Mouse (Mus musculus) brain, adult 2 months (tissue): ENCODE data around the gene Bhmt.

Experiments
- DNase-seq: peaks from one replicate; pipeline ENCODE4 v3.0.0; 2011; ENCODE audit warnings: low read depth, low spot score

Gene Bhmt

GRCm38 (mm10) chr13:93637282-93638245 lies at the start of gene Bhmt:
Gene Bhmt, minus strand, starts transcription at chr13:93637961.
- DNase-seq: no peak

DNA sequence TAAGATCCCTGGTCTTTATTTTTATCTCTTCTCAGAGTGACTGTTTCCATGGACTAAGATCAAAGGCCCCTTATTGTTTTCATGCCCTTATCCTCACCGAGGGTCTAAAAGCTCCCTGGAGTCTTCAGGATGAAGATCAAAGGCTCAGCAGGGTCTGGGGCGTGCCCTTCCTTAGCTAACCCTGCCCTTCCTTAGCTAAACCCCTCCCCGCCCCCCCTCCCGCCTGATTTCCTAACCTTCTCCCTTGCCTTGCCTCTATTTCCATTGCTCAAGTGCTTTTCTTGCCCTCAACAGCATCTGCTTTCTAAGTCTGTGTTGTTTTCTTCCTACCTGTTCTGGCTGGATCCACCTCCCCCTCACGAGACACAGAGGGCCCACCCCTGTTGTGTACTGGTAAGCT lies 49.6 kb upstream of the Bhmt start:
- DNase-seq: no peak

- no peak for DNase-seq
These were observed 47.5 kb upstream of the Bhmt start for GRCm38 (mm10) chr13:93685226-93685625.

DNA sequence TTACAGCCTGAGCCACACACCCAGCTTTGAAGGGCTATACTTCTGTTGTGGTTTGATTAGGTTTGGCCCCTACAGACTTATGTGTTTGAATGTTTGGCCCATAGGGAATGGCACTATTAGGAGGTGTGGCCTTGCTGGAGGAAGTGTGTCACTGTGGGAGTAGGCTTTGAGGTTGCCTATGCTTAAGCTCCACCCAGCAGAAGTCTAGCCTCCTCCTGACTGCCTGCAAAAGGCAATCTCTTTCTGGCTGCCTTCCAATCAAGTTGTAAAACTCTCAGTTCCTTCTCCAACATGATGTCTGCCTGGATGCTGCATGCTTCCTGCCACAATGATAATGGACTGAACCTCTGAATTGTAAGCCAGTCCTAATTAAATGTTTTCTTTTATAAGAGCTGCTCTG lies 45.6 kb upstream of the Bhmt start:
- DNase-seq: no peak

DNA sequence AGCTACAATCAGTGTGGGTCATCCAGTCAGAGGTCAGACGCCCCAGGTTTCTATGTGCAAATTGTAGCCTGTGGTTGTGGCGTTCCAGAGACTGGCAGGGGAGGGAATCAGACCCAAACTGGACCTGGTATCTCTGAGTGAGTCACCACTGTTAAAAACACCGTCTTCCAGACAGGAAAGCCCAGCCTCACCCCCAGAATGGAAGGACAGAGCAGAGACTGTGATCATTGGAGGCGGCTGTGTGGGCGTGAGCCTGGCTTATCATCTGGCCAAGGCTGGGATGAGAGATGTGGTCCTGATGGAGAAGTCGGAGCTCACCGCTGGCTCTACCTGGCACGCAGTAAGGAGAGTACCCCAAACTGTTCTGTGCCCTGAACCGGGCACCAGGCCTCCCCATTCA lies 39.1 kb upstream of the Bhmt start:
- DNase-seq: peak; percentile 36

DNA sequence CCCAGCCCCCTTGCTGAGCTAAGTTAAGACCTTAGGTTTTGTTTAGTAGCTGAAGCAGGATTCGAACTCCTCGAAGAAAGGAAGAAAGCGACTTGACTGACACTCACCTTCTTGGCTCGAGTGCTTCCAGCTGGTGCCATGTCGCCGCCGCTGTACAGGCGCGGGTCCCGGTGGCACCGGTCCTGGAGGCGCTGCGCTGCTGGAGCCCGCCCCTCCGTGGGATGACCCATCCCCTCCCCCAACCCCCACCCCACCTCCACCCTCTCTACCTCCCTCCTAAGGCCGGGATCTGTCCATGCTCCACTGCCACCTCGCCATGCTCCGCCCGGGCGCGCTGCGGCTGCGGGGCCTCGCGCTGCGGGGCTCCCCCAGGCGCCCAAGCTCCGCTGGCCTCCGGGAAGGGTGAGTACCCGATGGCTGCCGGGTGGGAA lies 36.4 kb upstream of the Bhmt start, which contains the start of the genes Bhmt2 and Dmgdh:
Gene Bhmt2, minus strand, starts transcription at position 172 of the 431 bp plus-strand sequence.
Gene Dmgdh, plus strand, starts transcription at position 303 of the 431 bp plus-strand sequence.
- DNase-seq: no peak

- no peak for DNase-seq
These were observed 35.5 kb upstream of the Bhmt start for GRCm38 (mm10) chr13:93673296-93673695.

GRCm38 (mm10) chr13:93672371-93672770 lies 34.6 kb upstream of the Bhmt start:
- DNase-seq: no peak

DNA sequence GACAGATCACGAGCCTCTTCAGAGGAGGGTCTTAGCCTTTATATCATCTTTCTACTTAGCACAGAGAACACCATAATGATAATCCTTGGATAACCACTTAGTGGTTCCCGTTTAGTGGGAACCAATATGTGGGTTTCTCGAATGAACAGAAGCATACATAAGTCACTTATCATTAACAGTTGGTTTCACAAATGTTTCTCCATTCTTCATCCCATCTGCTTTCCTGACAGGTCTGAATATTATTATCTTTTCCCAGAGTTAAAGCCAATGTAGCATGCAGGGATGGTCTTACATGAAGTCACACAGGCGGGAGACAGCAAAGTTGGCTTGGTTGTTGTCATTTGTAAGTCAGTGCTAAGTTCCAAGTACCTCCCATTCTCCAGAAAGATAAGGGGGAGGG lies 29.8 kb upstream of the Bhmt start:
- no peak for DNase-seq

- peak; percentile 16 for DNase-seq
These were observed 20.2 kb upstream of the Bhmt start for GRCm38 (mm10) chr13:93657941-93658340.

DNA sequence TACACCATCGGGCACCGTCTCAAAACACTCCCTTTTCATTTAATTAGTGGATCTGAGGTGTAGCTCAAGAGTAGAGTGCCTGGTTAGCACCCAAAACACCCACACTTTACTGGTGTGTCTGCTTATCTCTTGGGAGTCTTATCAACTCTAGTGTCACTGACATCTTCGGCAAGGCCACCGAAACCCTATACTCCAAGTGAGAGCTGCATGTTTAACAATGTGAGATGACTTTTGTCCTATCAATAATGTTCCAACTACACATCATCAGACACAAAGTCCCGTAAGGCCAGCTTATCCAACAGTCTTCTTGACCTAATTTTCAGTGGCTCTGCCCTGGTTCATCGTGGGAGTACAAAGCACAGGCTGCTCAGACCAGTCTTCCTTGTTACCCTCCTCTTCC lies 15.6 kb upstream of the Bhmt start:
- no peak for DNase-seq

GRCm38 (mm10) chr13:93648387-93649130 lies 10.8 kb upstream of the Bhmt start:
- DNase-seq: no peak

- DNase-seq: no peak
These were observed 1.9 kb upstream of the Bhmt start for GRCm38 (mm10) chr13:93639636-93640035.

DNA sequence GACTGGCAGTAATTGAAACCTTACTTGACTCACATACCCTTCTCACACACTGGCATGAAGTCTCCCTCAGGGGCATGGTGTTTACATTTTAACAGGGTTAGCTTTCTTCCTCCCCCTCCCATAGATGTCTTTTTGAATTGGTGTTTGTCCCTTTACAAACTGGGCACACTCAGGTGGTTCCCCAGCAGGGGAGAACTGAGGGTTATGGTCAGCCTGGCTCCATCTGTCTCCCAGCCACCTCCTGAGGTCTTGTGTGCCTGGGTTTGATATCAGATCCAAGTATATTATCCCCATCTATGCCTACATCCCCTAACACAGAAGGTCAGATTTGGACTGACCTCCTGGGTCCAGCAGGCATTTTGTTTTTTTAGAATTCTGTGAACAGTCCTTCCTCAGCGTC lies 1.2 kb downstream of the Bhmt start:
- DNase-seq: peak; percentile 41

DNA sequence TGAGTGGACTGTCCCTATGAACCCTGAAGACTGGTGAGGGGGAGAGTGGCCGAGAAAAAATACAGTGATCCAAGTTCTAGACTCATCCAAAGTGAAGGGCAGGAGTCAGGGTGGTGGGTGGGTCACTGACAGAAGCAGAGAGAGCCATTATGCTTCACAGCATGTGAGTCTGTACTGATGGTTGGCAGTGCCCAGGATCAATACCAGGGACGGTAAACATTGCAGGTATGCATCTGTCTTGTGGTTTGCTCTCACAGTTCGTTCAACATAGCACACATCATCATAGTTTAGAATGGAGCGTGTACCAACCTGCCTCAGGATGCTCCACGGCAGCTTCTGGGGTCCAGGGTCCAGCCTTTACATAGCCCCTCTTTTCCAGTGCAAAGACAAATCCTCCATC lies 4.8 kb downstream of the Bhmt start:
- DNase-seq: no peak

- DNase-seq: peak; percentile 53
These were observed 6.6 kb downstream of the Bhmt start for GRCm38 (mm10) chr13:93630941-93631705.

DNA sequence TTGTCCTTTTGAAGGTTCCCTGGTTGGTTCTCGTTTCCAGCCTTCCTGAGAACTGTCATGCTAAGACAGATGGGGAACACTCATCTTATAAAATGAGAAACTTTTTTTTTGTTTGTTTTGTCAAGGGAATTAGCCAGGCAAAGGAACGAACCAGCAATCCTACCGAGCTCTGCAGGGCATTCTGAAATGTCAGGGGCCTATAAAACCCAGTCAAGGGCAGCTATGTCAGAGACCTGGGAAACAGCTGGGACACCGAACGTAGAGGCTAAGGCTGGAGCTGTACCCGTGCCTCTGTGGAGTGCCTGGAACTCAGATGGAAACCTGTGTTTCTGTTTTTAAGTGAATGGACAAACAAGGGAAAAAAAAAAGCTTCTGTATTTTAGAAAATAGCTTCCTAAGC lies 8.9 kb downstream of the Bhmt start:
- no peak for DNase-seq

GRCm38 (mm10) chr13:93614361-93614948 lies 23.3 kb downstream of the Bhmt start:
- no peak for DNase-seq

GRCm38 (mm10) chr13:93613771-93614170 lies 24.0 kb downstream of the Bhmt start:
- DNase-seq: no peak

DNA sequence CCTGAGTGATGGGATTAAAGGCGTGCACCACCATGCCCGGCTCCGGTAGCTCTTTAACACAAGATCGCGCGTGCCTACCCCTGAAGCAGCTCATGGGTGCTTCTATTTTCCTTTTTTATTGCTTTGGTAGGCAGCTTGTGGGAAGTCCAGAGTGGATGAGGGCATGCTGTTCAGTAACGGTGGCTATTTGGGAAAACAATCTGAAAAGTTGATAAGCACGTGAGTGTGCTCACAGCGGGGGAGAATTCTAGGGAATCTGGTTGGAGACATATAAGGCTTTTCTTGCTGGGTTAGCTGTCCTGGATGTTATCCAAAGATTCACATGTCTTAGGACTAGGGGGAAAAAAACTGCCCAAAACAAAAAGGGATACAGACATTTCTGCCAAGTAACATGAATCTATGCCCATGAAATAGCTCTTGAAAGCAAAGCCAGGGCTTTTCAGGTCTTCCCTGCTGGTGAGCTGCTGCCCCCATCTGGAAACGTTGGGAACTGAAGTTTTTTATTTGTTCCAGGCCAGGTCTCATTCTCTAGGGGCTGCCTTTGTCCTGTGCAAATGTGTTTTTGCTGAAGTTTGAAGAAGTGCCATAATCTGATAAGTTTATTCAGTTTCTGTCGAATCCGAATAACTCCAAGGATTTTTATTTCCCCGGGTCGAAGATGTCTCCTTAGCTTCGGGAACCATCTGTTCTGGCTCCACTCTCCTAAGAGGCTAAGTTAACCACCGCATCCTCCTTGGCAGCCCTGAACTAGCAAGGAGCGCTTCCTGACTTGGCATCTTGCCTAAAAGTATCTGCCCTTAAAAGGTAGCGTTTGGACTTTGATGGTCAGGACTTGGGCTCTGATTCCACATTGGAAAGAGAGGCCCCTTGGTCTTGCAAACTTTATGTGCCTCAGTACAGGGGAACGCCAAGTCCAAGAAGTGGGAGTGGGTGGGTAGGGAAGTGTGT lies 24.8 kb downstream of the Bhmt start:
- DNase-seq: peak; percentile 87
